Mouse (Mus musculus): ENCODE data around the gene Rnf26.

The Rnf26 gene

DNA sequence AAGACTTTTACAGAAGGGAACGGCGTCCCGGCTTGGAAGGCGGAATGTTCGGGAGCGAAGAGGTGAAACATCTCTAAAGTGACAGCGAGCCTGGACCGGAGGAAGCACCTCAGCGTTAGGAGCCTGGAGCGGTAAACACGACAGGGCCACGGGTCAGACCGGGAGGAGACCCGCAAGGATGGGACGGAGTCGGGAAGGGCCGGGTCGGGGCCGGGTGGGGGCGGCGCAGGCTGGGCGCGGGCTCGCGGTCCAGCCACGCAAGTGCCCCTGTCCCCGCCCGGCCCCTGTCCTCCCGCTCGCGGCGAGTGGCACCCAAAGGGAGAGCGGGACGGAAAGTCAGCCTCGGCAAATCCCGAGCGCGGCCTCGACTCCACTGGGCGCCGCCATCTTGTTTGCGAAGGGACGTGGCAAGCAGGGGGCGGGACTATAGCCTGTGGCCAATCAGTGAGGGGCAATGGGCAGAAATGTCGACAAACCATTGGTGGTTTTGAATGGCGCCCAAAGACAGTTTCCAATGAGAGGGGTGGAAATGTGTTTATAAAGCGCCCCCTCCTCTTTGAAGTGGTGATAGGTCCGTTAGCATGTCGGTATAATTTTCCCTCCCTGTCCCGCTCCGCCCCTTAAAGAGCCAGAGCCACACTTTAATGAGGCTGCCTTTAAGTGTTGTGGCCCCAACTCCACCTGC is at the start of gene Rnf26, which contains the start of gene Gm49380:
Gene Rnf26 (minus strand): TSS at position 413 of the 685 bp plus-strand sequence.
Gene Gm49380 (minus strand): TSS at position 396 of the 685 bp plus-strand sequence.
- DNase-seq (ENCODE audit: low spot score in 2 of 2): peak; percentile 96 to 97

DNA sequence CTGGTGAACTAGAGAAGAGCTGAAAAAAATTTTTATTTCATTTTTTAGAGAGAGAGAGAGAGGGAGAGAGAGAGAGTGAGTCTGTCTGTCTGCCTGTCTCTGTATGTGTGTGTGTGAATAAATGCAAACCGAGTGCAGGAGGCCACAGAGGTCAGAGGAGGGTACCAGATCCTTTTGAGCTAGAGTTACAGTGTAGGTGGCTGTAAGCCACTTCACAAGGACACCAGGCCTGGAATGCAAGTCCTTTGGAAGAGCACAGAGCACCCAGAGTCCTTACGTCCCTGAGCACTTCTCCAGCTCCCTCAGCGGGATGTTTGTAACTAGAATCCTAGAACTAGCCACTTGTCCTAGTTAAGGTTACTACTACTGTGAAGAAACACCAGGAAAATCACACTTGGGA is 46.6 kb upstream of the Rnf26 start:
- DNase-seq (ENCODE audit: low spot score in 2 of 2): no peak

DNA sequence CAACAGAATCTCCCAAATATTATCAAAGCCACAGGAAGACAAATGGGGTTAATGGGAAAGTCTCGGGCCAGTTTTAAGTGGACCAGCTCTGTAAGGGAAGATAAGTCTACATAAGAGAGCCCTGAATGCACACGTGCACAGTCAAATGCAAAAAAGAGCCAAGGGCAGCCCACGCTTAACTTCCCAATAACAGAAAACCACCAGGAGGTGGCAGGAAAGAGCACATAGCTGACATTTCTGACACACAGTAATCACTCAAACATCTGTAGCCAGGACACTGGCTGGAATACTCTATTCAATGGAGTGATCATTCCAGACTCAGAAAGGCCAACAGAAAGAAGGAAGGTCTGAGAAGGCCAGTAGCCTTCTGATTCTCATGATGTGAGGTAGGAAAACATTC is 34.0 kb upstream of the Rnf26 start:
- no peak for DNase-seq (ENCODE audit: low spot score in 2 of 2)

DNA sequence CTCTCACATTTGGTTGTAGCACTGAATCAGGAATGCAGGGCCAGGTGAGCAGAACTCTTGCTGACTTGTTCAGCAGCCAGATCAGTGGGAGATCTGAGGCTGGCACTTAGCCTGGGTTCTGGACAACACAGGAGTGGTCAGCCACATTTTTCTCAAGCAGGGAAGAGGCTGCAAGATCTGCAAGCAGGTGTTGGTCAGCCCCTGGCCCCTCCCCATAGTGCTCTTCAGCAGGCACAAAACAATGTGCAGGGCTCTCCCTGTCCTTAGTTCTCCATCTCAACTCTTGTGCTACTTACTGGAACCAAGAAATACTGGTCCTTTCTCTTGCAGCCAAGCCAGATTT is 31.4 kb upstream of the Rnf26 start:
- no peak for DNase-seq (ENCODE audit: low spot score in 2 of 2)

DNA sequence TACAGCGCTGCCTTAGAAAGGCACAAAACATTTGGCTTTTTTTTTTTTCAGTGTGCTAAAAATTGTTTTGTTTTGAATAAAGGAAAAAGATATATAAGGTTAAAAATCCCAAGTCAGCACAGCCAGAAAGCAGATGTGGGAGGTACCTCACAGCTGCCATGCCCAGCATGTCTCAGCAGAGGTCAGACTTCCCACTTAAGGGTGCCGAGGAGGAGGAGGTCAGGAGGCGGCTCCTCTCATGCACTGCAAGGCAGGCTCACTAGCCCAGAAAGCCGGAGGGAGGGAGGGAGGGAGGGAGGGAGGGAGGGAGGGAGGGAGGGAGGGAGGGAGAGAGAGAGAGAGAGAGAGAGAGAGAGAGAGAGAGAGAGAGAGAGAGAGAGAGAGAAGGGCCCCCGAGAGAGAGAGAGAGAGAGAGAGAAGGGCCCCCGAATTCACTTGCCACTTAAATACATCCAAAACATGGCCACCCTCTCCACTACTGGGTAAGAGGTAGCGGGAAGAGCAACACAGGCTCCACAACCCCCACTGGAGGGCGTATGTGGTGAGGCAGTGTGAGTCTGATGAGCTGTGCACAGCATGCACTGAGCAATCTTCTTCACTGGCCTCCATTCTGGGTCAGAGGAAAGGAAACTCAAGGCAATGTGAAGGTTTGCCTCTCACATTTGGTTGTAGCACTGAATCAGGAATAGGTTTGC is 30.9 kb upstream of the Rnf26 start:
- DNase-seq (ENCODE audit: low spot score in 2 of 2): no peak

DNA sequence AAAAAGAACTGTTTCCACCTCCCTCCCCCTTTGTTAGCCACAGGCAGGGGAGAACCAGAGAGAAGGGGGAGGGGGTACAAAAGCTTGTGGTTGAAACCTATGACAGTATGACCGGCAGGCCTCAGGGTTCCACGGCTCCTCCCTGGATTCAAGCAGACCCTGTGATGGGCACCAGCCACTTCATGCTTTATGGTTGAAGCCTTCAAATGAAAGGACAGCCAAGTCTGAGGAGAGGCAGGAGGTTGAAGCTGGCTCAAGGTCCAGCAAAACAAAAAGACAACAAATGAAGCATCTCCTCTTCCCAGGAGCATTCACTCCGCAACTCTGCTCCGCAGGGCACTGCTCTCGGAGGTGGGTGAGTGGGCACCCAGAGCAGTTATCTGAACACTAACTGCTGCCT is 30.1 kb upstream of the Rnf26 start:
- DNase-seq (ENCODE audit: low spot score in 2 of 2): no peak

DNA sequence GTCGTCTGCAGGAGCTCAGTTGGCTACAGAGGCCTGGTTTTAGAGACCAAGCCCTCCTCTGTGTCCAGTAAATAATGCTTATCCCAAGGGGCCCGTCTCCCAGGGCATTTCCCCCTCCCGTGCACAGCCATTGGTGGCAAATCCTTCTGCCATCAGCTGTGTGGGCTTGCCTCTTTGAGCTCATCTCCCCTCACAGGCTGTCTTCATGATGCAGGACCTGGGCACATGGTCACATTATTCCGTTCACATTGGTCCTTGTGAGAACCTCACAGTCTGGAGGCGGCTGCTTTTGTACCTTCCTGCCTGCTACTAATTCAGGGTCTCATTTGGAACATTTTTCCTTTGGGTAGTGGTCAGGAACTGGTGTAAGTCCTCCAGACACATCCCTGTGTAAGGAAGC is 28.6 kb upstream of the Rnf26 start:
- no peak for DNase-seq (ENCODE audit: low spot score in 2 of 2)

DNA sequence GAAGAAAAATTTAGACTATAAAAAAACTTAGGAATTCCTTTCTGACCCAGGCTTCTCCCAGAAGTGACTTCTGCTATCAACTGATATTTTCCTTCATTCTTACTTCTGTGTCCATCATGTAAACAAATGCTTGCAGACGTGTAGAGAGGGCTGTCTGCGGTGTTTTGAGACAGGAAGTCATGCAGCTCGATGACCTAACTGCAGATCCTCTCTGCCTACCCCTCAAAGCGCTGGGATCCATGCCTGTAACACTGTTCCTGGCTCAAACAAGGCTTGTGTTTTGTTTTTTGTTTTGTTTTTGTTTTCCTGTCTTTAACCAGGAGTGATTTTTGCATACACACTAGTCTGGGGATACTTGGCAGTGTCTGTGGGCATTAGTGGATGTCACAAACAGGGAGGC is 24.5 kb upstream of the Rnf26 start:
- DNase-seq (ENCODE audit: low spot score in 2 of 2): no peak

DNA sequence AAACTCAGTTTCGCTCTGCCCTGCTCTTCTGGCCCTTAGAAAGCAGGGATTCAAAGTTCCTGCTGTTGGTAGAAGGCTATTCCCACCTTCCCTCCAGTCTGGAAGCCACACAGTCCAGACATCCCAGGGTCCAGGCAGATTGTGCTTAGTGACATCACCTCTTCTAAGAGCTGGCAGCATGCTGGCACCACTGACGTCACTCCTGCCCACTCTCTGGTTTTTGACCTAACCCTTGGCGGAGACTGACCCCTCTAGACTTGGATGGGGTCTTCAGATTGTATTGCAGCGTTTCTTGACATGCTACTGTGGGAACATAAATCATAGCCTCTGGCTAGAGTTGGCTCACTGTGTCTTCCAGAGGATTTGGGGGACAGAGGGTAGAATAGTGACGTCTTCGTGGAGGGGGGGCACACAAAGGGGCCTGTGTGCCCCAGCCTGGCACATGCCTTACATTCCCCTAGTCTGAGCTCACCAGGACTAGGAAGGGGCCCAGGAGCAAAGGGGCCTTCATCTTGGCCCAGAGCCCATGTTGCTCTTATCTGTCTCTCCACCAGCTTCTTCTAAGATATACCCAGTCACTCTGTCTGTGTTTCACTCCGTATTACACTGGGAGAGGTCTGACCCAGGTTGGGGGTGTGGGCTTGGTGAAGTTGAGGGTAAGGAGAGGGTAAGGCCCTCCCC is 22.6 kb upstream of the Rnf26 start:
- no peak for DNase-seq (ENCODE audit: low spot score in 2 of 2)

DNA sequence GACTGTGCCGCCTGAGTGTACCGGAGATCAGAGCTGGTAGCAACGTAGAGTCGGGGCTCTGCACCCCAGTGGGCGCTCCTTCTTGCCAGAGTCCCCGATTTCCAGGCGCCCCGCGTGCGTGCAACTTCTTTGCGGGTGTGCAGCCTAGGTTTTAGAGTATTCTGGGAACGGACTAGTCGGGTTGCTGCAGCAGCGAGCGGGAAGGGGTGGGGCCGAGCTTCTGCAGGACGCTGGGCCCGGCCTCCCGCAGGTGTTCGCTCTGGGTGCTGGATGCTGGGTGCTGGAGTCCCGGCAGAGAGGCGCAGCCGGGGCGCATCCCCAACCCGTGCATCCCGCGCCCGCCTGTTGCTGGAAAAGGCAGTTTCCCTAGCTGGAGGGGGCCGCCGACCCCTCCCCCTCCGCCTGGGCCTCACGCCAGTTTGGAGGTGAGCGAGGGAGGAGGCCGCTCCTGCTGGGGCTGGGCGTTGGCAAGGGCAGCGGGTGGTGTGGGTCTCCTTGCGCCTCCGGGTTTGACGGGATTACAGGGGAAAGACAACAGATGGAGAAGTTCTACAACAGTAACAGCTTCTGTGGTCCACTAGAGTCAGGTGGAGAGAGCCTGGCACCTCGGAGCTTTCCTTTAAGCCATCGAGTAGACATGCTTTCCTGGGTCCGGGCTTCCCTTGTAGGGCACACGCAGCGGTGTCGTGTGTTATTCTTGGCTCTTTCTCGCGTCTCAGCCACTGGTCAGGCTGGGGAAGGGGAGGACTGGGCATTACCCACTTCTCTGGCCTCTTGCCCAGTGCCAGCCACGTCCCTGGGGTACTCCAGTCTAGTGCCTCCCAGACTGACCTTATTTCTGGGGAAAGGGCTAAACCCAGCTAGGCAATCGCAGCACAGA is 21.8 kb upstream of the Rnf26 start:
- DNase-seq (ENCODE audit: low spot score in 2 of 2): no peak

DNA sequence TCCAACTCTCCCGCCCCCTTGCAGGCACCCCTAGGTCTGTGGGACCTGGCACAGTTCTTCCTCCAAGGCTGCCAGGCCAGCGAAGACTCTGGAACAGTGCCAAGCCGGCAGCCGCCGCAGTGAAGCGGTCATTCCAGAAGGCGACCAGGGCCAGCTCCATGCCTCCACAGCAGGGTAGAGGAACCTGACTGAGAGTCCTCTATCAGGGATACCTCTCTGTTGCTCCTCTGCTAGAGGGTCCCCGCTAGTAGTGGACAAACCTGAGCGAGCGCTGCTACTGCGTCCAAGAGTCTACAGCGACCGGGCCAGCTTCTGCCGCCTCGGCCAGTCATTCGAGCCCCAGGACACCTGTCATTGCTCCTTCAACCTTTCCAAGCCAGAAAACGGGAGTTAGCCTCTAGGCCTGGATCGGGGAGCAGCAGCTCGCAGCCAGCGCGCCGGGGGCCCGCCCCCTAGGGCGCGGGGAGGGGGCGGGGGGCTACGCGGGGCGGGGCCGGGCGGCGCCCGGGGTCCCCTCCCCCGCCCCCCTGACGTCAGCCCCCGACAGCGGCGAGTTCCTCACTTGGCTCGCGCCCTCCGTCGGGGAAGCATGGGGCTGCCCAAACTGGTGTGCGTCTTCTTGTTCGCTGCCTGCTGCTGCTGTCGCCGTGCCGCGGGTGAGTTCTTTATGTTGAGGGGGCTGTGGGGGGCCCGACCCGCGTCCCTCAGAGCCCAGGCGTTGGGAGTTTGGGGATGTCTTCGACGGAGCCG is 21.0 kb upstream of the Rnf26 start, which contains the start of gene Mcam:
Gene Mcam (plus strand): TSS at position 369 of the 750 bp plus-strand sequence.
- no peak for DNase-seq (ENCODE audit: low spot score in 2 of 2)

DNA sequence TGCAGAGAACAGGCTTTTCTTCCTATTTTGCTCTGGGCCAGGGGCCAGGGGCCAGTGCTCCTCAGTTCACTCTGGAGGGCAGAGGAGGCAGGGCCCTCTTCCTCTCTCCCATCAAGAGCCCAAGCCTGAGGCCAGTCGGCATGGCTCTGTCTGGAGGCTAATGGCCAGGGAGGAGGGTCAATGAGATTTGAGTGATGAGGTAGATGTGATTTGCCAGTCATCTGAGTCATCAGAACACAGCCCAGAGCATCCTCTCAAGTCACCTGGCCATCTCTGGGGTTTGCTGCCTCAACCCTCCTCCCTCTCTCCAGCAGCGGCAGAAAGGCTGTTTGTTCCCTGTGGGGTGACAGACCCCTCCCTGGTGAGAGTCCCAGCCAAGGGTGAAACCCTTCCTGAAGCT is 20.0 kb upstream of the Rnf26 start:
- no peak for DNase-seq (ENCODE audit: low spot score in 2 of 2)

DNA sequence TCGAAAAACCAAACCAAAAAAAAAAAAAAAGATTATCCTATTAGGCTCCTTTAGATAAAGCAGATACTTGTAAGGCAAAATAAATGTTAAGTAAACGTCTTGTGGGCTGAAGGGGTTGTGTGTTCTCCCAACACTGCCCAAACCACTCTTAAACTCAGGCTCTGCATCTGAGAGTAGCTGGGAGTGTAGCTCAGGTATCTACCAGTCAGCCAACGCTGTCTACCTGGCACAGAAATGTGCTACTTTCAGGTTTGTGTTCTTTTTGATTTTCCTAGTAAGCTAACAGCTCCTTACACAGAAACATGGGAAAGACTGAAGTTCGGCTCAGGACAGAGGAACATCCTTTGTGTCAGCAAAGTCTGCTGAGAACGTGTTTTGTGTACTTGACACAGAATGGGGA is 18.9 kb upstream of the Rnf26 start:
- no peak for DNase-seq (ENCODE audit: low spot score in 2 of 2)

DNA sequence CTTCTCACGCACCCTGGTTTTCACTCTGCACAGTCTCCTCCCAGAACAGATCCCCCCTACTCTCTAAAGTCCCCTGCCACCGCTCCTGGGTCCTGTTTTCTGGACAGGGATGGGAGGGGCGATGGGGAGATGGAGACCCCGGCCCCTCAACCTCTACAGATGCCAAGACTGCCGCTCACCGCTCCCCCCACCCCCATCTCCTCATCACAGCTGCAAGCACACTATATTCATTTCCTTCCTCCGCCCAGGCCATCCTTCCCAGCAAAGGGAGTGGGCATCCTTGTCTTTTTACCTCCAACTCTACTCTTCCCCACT is 17.9 kb upstream of the Rnf26 start:
- no peak for DNase-seq (ENCODE audit: low spot score in 2 of 2)

DNA sequence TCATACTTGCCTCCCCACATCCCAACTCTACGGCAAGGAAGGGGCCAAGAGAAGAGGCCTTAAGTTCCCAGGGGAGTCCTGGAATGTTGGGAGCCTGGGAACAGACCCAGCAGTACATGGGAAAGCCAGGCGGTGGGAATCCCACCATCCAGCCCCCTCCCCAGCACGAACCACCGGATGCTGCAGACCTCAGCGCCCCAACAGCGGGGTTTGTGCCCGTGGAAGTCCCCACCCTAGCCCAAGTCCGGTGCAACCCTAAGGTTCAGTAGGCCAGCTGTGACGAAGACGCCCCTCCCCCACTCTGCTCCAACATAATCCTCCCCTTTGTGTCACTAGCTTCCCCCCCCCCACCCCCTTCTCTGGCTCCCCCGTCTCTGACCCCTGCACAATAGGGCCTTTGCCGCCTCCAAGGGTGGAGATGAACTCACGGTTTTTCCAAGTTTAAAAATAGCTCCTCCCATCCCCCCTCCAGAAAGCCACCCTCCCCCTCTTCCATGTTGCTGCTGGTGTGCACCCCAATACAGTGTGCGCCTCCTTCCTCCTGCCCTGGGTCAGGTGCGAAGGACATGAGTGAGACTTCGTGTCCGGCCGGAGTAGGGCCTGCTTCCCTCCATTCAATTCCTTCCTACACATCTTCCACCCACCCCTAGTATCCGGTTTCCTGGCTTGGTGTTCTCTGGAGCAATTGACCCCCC is 17.4 kb upstream of the Rnf26 start:
- DNase-seq (ENCODE audit: low spot score in 2 of 2): no peak

DNA sequence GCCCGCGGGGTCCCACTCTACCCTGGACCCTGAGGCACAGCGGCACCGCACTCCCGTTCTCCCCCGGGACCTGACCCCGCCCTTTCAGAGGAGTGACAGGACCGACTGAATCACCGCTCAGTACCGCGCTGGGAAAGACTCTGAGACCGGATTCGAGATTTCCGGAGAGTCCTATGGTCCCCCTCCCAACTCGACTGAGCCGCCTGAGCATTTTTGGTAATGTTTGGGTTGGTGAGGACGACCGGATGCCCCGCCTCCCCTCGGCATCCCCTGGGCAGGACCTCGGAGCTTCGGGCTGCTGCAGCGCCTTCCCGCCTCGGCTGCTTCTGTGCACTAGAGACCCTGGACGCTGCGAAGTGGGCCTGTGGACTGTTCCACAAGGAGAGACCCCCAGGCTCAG is 16.7 kb upstream of the Rnf26 start:
- DNase-seq (ENCODE audit: low spot score in 2 of 2): no peak

DNA sequence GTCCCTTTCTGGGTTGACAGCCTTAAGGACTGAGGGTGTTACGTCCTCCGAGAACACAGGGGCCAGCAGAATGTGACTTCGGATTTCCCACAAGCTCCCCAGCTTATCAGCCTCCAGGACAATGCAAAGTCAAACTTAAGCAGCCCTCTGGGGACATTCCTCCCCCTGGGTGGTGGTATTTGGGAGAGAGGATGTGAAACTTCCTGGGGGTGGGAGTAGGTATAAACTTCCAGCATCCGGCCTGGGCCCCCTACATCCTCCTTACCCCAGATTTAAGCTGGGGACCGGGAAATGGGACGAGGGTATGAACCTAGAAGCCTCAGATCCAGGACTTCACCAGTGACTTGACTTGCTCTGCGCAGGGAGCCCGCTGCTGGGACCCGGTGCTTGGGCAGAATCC is 16.3 kb upstream of the Rnf26 start:
- no peak for DNase-seq (ENCODE audit: low spot score in 2 of 2)

DNA sequence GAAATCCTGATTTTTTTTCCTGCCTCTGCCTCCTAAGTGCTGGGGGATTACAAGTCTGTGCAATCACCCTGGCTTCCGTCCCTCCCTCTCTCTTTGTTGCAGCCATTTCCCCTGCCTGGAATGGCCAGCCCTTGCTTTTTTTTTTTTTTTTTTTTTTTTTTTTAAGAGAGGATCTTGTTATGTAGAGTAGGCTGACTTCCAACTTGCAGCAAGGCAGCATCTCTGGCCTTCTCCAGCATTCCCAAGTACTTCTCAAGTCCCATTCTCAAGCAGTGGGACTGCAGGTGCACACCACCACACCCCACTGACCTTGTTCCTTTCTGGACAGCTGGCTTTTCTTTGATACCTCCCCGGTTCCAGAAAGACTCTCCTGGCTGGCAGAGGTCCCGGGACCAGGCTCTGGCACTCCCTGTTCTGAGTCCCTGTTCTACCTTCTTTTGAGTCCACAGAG is 14.1 kb upstream of the Rnf26 start:
- no peak for DNase-seq (ENCODE audit: low spot score in 2 of 2)

DNA sequence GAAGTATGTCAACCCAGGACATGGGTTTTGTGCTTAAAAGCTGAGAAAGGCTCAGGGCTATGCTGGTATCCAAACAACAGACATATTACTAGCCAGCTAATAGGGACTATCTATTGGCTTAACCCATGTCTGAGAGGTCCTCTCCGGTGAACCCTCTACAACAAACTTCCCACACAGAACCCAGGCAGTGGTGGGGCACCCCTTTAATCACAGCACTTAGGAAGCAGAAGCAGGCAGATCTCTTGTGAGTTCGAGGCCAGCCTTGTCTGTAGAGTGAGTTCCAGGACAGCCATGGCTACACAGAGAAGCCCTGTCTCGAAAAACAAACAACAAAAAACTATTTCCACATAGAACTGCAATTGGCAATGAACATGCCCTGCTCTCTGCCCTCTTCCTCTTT is 13.4 kb upstream of the Rnf26 start:
- DNase-seq (ENCODE audit: low spot score in 2 of 2): no peak

DNA sequence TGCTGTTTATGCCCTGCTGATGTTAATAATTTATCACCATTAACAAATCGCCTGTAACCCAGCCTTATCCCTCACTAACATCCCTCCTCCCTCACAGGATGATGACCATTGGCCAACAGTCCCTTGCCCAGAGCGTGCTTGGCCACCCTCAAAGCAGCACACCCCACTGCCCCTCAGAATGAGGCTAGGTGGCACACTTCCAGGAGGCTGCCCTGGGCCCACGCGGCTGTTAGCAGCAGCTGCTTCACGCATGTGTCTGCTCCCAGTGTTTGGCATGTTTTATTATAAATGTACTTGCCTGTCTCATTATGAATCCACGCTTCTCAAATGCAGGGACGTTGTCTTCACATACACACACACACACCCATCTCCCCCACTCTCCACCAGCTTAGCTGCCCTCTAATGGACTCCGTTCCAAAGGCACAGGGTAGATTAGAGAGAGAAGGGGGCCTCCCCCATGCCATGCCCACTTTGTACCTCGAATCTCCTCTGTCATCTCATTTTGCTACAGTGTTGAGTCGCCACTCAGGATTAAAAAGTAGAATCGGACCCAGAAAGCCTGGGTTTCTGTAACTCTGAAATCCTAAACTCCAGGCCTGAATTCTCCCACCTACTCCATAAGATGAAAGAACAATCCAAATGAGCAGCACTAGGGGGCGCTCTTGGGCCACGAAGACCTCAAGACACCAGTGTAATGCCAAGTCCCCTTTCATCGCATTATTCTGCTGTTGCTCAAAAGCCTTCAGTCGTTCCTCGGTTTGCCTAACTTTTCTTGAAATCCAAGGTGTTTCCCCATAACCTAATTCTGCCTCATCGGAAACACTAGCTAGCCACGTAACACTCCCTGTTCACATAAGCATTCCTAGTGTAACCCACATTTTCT is 12.5 kb upstream of the Rnf26 start:
- peak; percentile 93 to 94 for DNase-seq (ENCODE audit: low spot score in 2 of 2)
